Mouse (Mus musculus): ENCODE data around the gene H2al1d. TPM values are rescaled to one million over a fixed set of nuclear protein-coding genes. Genes with fewer than 3 reads are reported as not detected.

H2al1d gene
- not detected in 4 replicates for total RNA-seq (2023)

DNA sequence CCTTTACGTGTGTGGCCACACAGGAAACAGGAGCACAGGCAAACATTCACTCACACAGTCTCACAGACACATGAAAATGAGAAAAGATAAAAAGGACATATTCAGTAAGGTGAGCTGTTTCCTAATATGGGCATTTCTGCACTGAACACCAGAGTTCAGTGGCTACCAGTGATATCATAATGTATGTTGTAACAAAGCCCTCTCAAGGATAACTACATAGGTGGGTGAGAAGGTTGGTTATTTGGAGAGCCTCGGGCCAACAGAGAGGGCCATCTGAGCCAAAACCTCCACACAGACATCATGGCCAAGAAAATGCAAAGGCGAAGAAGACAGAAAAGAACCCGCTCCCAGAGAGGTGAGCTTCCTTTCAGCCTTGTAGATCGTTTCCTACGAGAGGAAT lies at the start of gene H2al1d:
TSS of gene H2al1d (plus strand) at position 301 of the 400 bp plus-strand sequence.

DNA sequence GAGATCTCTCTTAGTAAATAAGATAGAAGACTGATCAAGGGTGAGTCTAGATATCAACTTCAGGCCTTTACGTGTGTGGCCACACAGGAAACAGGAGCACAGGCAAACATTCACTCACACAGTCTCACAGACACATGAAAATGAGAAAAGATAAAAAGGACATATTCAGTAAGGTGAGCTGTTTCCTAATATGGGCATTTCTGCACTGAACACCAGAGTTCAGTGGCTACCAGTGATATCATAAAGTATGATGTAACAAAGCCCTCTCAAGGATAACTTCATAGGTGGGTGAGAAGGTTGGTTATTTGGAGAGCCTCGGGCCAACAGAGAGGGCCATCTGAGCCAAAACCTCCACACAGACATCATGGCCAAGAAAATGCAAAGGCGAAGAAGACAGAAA lies 9.7 kb upstream of the H2al1d start, which contains the start of gene H2al1a:
TSS of gene H2al1a (plus strand) at position 301 of the 400 bp plus-strand sequence.

DNA sequence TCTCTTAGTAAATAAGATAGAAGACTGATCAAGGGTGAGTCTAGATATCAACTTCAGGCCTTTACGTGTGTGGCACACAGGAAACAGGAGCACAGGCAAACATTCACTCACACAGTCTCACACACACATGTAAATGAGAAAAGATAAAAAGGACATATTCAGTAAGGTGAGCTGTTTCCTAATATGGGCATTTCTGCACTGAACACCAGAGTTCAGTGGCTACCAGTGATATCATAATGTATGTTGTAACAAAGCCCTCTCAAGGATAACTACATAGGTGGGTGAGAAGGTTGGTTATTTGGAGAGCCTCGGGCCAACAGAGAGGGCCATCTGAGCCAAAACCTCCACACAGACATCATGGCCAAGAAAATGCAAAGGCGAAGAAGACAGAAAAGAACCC lies 6.5 kb upstream of the H2al1d start, which contains the start of gene H2al1b:
TSS of gene H2al1b (plus strand) at position 301 of the 400 bp plus-strand sequence.

DNA sequence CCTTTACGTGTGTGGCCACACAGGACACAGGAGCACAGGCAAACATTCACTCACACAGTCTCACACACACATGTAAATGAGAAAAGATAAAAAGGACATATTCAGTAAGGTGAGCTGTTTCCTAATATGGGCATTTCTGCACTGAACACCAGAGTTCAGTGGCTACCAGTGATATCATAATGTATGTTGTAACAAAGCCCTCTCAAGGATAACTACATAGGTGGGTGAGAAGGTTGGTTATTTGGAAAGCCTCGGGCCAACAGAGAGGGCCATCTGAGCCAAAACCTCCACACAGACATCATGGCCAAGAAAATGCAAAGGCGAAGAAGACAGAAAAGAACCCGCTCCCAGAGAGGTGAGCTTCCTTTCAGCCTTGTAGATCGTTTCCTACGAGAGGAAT lies 3.3 kb upstream of the H2al1d start, which contains the start of gene H2al1c:
TSS of gene H2al1c (plus strand) at position 301 of the 400 bp plus-strand sequence.

DNA sequence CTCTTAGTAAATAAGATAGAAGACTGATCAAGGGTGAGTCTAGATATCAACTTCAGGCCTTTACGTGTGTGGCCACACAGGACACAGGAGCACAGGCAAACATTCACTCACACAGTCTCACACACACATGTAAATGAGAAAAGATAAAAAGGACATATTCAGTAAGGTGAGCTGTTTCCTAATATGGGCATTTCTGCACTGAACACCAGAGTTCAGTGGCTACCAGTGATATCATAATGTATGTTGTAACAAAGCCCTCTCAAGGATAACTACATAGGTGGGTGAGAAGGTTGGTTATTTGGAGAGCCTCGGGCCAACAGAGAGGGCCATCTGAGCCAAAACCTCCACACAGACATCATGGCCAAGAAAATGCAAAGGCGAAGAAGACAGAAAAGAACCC lies 3.0 kb downstream of the H2al1d start, which contains the start of gene H2al1e:
TSS of gene H2al1e (plus strand) at position 301 of the 400 bp plus-strand sequence.

DNA sequence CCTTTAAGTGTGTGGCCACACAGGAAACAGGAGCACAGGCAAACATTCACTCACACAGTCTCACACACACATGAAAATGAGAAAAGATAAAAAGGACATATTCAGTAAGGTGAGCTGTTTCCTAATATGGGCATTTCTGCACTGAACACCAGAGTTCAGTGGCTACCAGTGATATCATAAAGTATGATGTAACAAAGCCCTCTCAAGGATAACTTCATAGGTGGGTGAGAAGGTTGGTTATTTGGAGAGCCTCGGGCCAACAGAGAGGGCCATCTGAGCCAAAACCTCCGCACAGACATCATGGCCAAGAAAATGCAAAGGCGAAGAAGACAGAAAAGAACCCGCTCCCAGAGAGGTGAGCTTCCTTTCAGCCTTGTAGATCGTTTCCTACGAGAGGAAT lies 6.2 kb downstream of the H2al1d start, which contains the start of gene H2al1f:
TSS of gene H2al1f (plus strand) at position 301 of the 400 bp plus-strand sequence.

DNA sequence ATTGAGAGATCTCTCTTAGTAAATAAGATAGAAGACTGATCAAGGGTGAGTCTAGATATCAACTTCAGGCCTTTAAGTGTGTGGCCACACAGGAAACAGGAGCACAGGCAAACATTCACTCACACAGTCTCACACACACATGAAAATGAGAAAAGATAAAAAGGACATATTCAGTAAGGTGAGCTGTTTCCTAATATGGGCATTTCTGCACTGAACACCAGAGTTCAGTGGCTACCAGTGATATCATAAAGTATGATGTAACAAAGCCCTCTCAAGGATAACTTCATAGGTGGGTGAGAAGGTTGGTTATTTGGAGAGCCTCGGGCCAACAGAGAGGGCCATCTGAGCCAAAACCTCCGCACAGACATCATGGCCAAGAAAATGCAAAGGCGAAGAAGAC lies 9.3 kb downstream of the H2al1d start, which contains the start of gene H2al1g:
TSS of gene H2al1g (plus strand) at position 301 of the 400 bp plus-strand sequence.

DNA sequence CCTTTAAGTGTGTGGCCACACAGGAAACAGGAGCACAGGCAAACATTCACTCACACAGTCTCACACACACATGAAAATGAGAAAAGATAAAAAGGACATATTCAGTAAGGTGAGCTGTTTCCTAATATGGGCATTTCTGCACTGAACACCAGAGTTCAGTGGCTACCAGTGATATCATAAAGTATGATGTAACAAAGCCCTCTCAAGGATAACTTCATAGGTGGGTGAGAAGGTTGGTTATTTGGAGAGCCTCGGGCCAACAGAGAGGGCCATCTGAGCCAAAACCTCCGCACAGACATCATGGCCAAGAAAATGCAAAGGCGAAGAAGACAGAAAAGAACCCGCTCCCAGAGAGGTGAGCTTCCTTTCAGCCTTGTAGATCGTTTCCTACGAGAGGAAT lies 12.6 kb downstream of the H2al1d start, which contains the start of gene H2al1h:
TSS of gene H2al1h (plus strand) at position 301 of the 400 bp plus-strand sequence.

DNA sequence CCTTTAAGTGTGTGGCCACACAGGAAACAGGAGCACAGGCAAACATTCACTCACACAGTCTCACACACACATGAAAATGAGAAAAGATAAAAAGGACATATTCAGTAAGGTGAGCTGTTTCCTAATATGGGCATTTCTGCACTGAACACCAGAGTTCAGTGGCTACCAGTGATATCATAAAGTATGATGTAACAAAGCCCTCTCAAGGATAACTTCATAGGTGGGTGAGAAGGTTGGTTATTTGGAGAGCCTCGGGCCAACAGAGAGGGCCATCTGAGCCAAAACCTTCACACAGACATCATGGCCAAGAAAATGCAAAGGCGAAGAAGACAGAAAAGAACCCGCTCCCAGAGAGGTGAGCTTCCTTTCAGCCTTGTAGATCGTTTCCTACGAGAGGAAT lies 15.7 kb downstream of the H2al1d start, which contains the start of gene H2al1i:
TSS of gene H2al1i (plus strand) at position 301 of the 400 bp plus-strand sequence.

DNA sequence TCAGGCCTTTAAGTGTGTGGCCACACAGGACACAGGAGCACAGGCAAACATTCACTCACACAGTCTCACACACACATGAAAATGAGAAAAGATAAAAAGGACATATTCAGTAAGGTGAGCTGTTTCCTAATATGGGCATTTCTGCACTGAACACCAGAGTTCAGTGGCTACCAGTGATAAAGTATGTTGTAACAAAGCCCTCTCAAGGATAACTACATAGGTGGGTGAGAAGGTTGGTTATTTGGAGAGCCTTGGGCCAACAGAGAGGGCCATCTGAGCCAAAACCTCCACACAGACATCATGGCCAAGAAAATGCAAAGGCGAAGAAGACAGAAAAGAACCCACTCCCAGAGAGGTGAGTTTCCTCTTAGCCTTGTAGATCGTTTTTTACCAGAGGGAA lies 18.9 kb downstream of the H2al1d start, which contains the start of gene H2al1j:
TSS of gene H2al1j (plus strand) at position 301 of the 400 bp plus-strand sequence.

Other genes with a start within 250 kb of the H2al1d start
- gene H2al1a, start 9.6 kb upstream of the H2al1d start, total RNA-seq (2023): not detected in 4 replicates
- not detected in 4 replicates for gene H2al1b, start 6.4 kb upstream of the H2al1d start, total RNA-seq (2023)
- not detected in 4 replicates for gene H2al1c, start 3.2 kb upstream of the H2al1d start, total RNA-seq (2023)
- not detected in 4 replicates for gene H2al1e, start 3.1 kb downstream of the H2al1d start, total RNA-seq (2023)
- not detected in 4 replicates for gene H2al1f, start 6.3 kb downstream of the H2al1d start, total RNA-seq (2023)
- gene H2al1g, start 9.4 kb downstream of the H2al1d start, total RNA-seq (2023): not detected in 4 replicates
- gene H2al1h, start 12.7 kb downstream of the H2al1d start, total RNA-seq (2023): not detected in 4 replicates
- gene H2al1i, start 15.8 kb downstream of the H2al1d start, total RNA-seq (2023): not detected in 4 replicates
- not detected in 4 replicates for gene H2al1j, start 19.0 kb downstream of the H2al1d start, total RNA-seq (2023)

Measured in B cell, adult 62 days (primary cell).